Mouse (Mus musculus): ENCODE data around the gene Nos1ap.

DNA sequence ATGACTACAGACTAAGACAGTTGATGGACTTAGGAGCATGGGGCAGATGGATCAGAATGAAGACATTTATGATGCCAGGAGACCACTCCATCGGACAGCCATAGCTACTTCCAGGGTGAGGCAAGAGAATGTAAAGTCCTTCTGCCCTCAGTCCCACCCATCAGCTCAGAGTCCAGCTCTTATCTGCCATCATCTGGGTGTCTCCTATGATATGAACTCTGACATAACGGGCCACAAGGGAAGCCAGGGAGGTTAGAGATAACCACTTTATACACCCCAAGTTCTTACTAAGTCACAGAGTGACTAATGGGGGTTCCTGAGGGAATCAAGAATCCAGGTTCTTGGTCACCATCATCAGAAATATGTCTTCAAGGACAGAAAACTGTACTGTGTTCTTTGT, 23.1 kb downstream of the Nos1ap start:
- TF ChIP-seq CTCF (IDR thresholded peaks at IDR 0.05; ENCODE audit: control insufficient read depth, insufficient read depth, insufficient read length) (no peak), MAX (IDR thresholded peaks at IDR 0.05) (no peak), CEBPB (IDR thresholded peaks at IDR 0.05; ENCODE audit: low read depth) (no peak), MYOG (IDR thresholded peaks at IDR 0.05; ENCODE audit: control insufficient read depth, extremely low read depth, insufficient read length) (no peak)

Data from C2C12 (cell line).